Mouse (Mus musculus) neural tube, embryonic 12.5 days (tissue): ENCODE measurements at regions not wholly inside any gene's neighbourhood (a gene's known extent, or its start where the extent isn't known, plus 50 kb on each side); places are given as distances from the start of the nearest gene placed in this dataset.

Source experiments
- ATAC-seq: fragments of 200-750 bp; cut with Nextera tagmentation; 2 replicates; pipeline ENCODE4 v1.8.0; 2017; ENCODE audit warnings: low read depth, mild to moderate bottlenecking, moderate TSS enrichment, moderate library complexity; ENCODE audit not compliant: low FRiP score
- H3K27ac ChIP-seq: fragments of 300-500 bp; sonication (generic); 2 replicates; pipeline ENCODE4 v1.5.1; 2016
- H3K27me3 ChIP-seq: fragments of 300-500 bp; sonication (generic); replicated peaks from 2 replicates; pipeline ENCODE4 v1.6.1; 2016; ENCODE audit warnings: mild to moderate bottlenecking
- H3K36me3 ChIP-seq: fragments of 300-500 bp; sonication (generic); 2 replicates; pipeline ENCODE4 v1.6.1; 2016; ENCODE audit warnings: mild to moderate bottlenecking
- H3K4me1 ChIP-seq: fragments of 300-500 bp; sonication (generic); 2 replicates; pipeline ENCODE4 v1.6.1; 2016
- H3K4me2 ChIP-seq: fragments of 300-500 bp; sonication (generic); replicated peaks from 2 replicates; pipeline ENCODE4 v1.6.1; 2016; ENCODE audit warnings: mild to moderate bottlenecking
- H3K4me3 ChIP-seq: fragments of 300-500 bp; sonication (generic); 2 replicates; pipeline ENCODE4 v1.5.1; 2016
- H3K9ac ChIP-seq: fragments of 300-500 bp; sonication (generic); 2 replicates; pipeline ENCODE4 v1.6.1; 2016; ENCODE audit warnings: mild to moderate bottlenecking
- H3K9me3 ChIP-seq: fragments of 300-500 bp; sonication (generic); 2 replicates; pipeline ENCODE4 v1.6.1; 2016; ENCODE audit warnings: mild to moderate bottlenecking
- WGBS: fragments of 180-500 bp; shearing (Covaris S2); methylation state at CpG from one replicate; pipeline ENCODE4 v1.1.7; 2016; 5-methylcytosine and 5-hydroxymethylcytosine counted together

- no peaks in the 10 kb centered on the region for H3K36me3 ChIP-seq
- H3K4me3 ChIP-seq: no peak overlapping the region
- H3K27ac ChIP-seq: no peak overlapping the region
- no peaks in the 10 kb centered on the region for H3K27me3 ChIP-seq
- H3K9me3 ChIP-seq: no peaks in the 10 kb centered on the region
- H3K9ac ChIP-seq: no peak overlapping the region
- ATAC-seq: peak; percentile 48; the same call in 1 of the 2 replicates
- WGBS: 62% methylated on average over 8 of the region's 8 CpGs
- H3K4me2 ChIP-seq: no peak overlapping the region
- H3K4me1 ChIP-seq: no peaks in the 10 kb centered on the region
These were observed 282.2 kb upstream of the Cdh6 start for GRCm38 (mm10) chr15:13455560-13456219.

GRCm38 (mm10) chr15:13450385-13450784, 276.9 kb upstream of the Cdh6 start:
- 81% methylated on average over 5 of the region's 5 CpGs for WGBS
- H3K4me2 ChIP-seq: no peak overlapping the region
- ATAC-seq: no peak
- H3K27ac ChIP-seq: no peak overlapping the region
- no peaks in the 10 kb centered on the region for H3K4me1 ChIP-seq
- H3K36me3 ChIP-seq: no peaks in the 10 kb centered on the region
- H3K27me3 ChIP-seq: no peaks in the 10 kb centered on the region
- H3K9me3 ChIP-seq: no peaks in the 10 kb centered on the region
- H3K9ac ChIP-seq: no peak overlapping the region
- no peak overlapping the region for H3K4me3 ChIP-seq

- H3K27ac ChIP-seq: no peak overlapping the region
- H3K4me3 ChIP-seq: no peak overlapping the region
- 78% methylated on average over 1 of the region's 1 CpGs for WGBS
- no peaks in the 10 kb centered on the region for H3K9me3 ChIP-seq
- no peaks in the 10 kb centered on the region for H3K27me3 ChIP-seq
- no peak overlapping the region for H3K4me2 ChIP-seq
- no peaks in the 10 kb centered on the region for H3K4me1 ChIP-seq
- H3K9ac ChIP-seq: no peak overlapping the region
- no peak for ATAC-seq
- no peaks in the 10 kb centered on the region for H3K36me3 ChIP-seq
These were observed 261.1 kb upstream of the Cdh6 start for GRCm38 (mm10) chr15:13434608-13435007.

GRCm38 (mm10) chr15:13432971-13433370, 259.5 kb upstream of the Cdh6 start:
- H3K9ac ChIP-seq: no peak overlapping the region
- H3K27me3 ChIP-seq: no peaks in the 10 kb centered on the region
- H3K4me3 ChIP-seq: no peak overlapping the region
- no peak overlapping the region for H3K4me2 ChIP-seq
- no peak for ATAC-seq
- no peak overlapping the region for H3K27ac ChIP-seq
- no peaks in the 10 kb centered on the region for H3K36me3 ChIP-seq
- no peaks in the 10 kb centered on the region for H3K4me1 ChIP-seq
- WGBS: 93% methylated on average over 2 of the region's 2 CpGs
- no peaks in the 10 kb centered on the region for H3K9me3 ChIP-seq

GRCm38 (mm10) chr15:13419616-13420015, 246.1 kb upstream of the Cdh6 start:
- Histone ChIP-seq H3K9ac (no peak overlapping the region), H3K4me1 (no peaks in the 10 kb centered on the region), H3K9me3 (no peaks in the 10 kb centered on the region), H3K4me3 (no peak overlapping the region), H3K27me3 (no peaks in the 10 kb centered on the region), H3K4me2 (no peak overlapping the region), H3K27ac (no peak overlapping the region), H3K36me3 (no peaks in the 10 kb centered on the region)
- no peak for ATAC-seq
- 41% methylated on average over 3 of the region's 3 CpGs for WGBS

GRCm38 (mm10) chr15:13410065-13410688, 236.7 kb upstream of the Cdh6 start:
- 57% methylated on average over 11 of the region's 11 CpGs for WGBS
- no peak overlapping the region for H3K4me2 ChIP-seq

GRCm38 (mm10) chr15:13393155-13393554, 219.7 kb upstream of the Cdh6 start:
- H3K9ac ChIP-seq: no peak overlapping the region
- peak; percentile 95 for ATAC-seq
- H3K4me1 ChIP-seq: no peaks in the 10 kb centered on the region
- no peaks in the 10 kb centered on the region for H3K27me3 ChIP-seq
- H3K9me3 ChIP-seq: no peaks in the 10 kb centered on the region
- 16% methylated on average over 6 of the region's 6 CpGs for WGBS
- no peak overlapping the region for H3K4me3 ChIP-seq
- H3K4me2 ChIP-seq: no peak overlapping the region
- no peak overlapping the region for H3K27ac ChIP-seq
- H3K36me3 ChIP-seq: no peaks in the 10 kb centered on the region

More at GRCm38 (mm10) chr15:13410065-13410688, 236.7 kb upstream of the Cdh6 start:
- ATAC-seq: no peak
- no peak overlapping the region for H3K27ac ChIP-seq
- no peak overlapping the region for H3K9ac ChIP-seq
- H3K36me3 ChIP-seq: no peaks in the 10 kb centered on the region
- H3K9me3 ChIP-seq: no peaks in the 10 kb centered on the region
- H3K4me1 ChIP-seq: no peaks in the 10 kb centered on the region
- H3K27me3 ChIP-seq: no peaks in the 10 kb centered on the region
- H3K4me3 ChIP-seq: no peak overlapping the region

- H3K4me2 ChIP-seq: no peak overlapping the region
- H3K27ac ChIP-seq: no peak overlapping the region
- no peaks in the 10 kb centered on the region for H3K27me3 ChIP-seq
- no peak for ATAC-seq
- WGBS: 90% methylated on average over 4 of the region's 4 CpGs
- H3K36me3 ChIP-seq: no peaks in the 10 kb centered on the region
- no peak overlapping the region for H3K9ac ChIP-seq
- no peaks in the 10 kb centered on the region for H3K4me1 ChIP-seq
- no peak overlapping the region for H3K4me3 ChIP-seq
- no peaks in the 10 kb centered on the region for H3K9me3 ChIP-seq
These were observed 217.9 kb upstream of the Cdh6 start for GRCm38 (mm10) chr15:13391331-13391730.

GRCm38 (mm10) chr15:13384815-13385214, 211.3 kb upstream of the Cdh6 start:
- 35% methylated on average over 6 of the region's 6 CpGs for WGBS
- Histone ChIP-seq H3K4me3 (no peak overlapping the region), H3K27me3 (no peaks in the 10 kb centered on the region), H3K4me2 (no peak overlapping the region), H3K9me3 (no peaks in the 10 kb centered on the region), H3K36me3 (no peaks in the 10 kb centered on the region), H3K9ac (no peak overlapping the region), H3K27ac (no peak overlapping the region), H3K4me1 (no peaks in the 10 kb centered on the region)
- ATAC-seq: no peak

GRCm38 (mm10) chr15:13375590-13375989, 202.1 kb upstream of the Cdh6 start:
- H3K27ac ChIP-seq: no peak overlapping the region
- ATAC-seq: no peak
- no peaks in the 10 kb centered on the region for H3K4me1 ChIP-seq

GRCm38 (mm10) chr15:13368799-13369198, 195.3 kb upstream of the Cdh6 start:
- Histone ChIP-seq H3K27me3 (no peaks in the 10 kb centered on the region), H3K4me1 (no peaks in the 10 kb centered on the region), H3K27ac (no peak overlapping the region), H3K4me3 (no peak overlapping the region), H3K4me2 (no peak overlapping the region), H3K36me3 (no peaks in the 10 kb centered on the region), H3K9ac (no peak overlapping the region), H3K9me3 (no peaks in the 10 kb centered on the region)
- ATAC-seq: no peak
- 76% methylated on average over 5 of the region's 5 CpGs for WGBS

More at GRCm38 (mm10) chr15:13375590-13375989, 202.1 kb upstream of the Cdh6 start:
- Histone ChIP-seq H3K9ac (no peak overlapping the region), H3K4me2 (no peak overlapping the region), H3K4me3 (no peak overlapping the region), H3K36me3 (no peaks in the 10 kb centered on the region), H3K27me3 (no peaks in the 10 kb centered on the region), H3K9me3 (no peaks in the 10 kb centered on the region)
- WGBS: 92% methylated on average over 3 of the region's 3 CpGs

- no peak overlapping the region for H3K9ac ChIP-seq
- 0 out of 2 replicates have a peak, but pooled peaks have one; percentile 41 for ATAC-seq
- WGBS: 69% methylated on average over 16 of the region's 16 CpGs
- no peak overlapping the region for H3K27ac ChIP-seq
- no peaks in the 10 kb centered on the region for H3K27me3 ChIP-seq
- H3K4me3 ChIP-seq: no peak overlapping the region
- no peaks in the 10 kb centered on the region for H3K4me1 ChIP-seq
- H3K9me3 ChIP-seq: no peaks in the 10 kb centered on the region
- no peak overlapping the region for H3K4me2 ChIP-seq
- no peaks in the 10 kb centered on the region for H3K36me3 ChIP-seq
These were observed 193.9 kb upstream of the Cdh6 start for GRCm38 (mm10) chr15:13367291-13367954.
